Mouse (Mus musculus) gastrocnemius, adult 8-10 months (tissue): ENCODE data around the gene Mdga1. TPM values are rescaled to one million over a fixed set of nuclear protein-coding genes. Genes with fewer than 3 reads are reported as not detected.
A peak's percentile ranks its signal among the peaks of the same experiment; 100 is the strongest.
"Not testable (repeated sequence)": the region's sequence is repeated elsewhere in the genome, so short reads cannot be mapped to it uniquely, and the experiment has no call there.

Experiments used
- DNase-seq, 2 experiments: peaks; one replicate each; pipeline ENCODE4 v3.0.0; 2022; ENCODE audit warnings: low spot score in 2 of 2
- total RNA-seq, 4 experiments: library from RNA; stranded (reverse); gene quantifications; 2 replicates each; pipeline ENCODE4 v1.2.4; 2022

Gene Mdga1
- total RNA-seq, 4 experiments from 2014 or later = 12.1 to 28.3 (median 24.5) TPM

DNA sequence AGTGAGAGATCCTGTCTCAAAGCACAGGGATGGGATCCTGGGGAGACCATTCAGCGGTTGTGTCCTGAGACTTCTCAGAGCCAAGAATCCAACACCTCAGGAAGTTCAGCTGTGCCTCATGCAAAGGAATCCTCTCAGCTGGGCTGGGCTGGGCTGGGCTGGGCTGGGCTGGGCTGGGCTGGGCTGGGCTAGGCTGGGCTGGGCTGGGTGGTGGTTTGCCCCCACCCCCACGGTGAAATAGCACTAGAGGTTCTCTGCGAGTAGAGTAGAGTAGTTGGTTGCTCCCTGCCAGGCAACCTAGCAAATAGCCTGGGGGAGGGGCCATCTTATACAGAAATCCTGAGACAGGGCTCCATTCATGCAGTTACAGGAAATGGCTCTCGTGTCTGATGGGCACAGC lies 156.6 kb downstream of the Mdga1 start:
- no peak for DNase-seq

GRCm38 (mm10) chr17:29803545-29803944 lies 166.3 kb downstream of the Mdga1 start:
- no peak for DNase-seq

GRCm38 (mm10) chr17:29801358-29801757 lies 168.5 kb downstream of the Mdga1 start:
- DNase-seq = peak; percentile 43 to 53

GRCm38 (mm10) chr17:29800096-29800455 lies 169.8 kb downstream of the Mdga1 start:
- DNase-seq = no peak

GRCm38 (mm10) chr17:29799398-29800095 lies 170.3 kb downstream of the Mdga1 start:
- peak in 1 of 2 experiments; percentile 36 for DNase-seq

DNA sequence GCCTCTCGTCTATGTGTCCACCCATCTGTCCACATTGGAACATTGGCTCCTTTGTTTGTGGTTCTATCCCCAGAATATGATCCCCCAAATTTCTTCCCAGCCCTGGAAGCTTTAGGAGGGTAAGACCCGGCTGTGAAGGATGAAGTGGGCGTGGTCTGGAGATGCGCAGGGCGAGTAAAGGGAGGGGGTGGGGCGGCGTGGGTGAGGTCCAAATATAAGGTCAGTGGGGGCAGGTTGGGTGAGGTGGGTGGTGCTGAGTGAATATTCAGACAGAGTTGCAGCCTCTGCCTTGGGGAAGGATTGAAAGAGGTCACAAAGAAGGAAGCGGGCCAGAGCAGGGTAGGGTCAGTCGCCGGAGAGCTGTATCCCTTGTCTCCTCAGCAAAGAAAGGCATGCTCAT lies 171.7 kb downstream of the Mdga1 start:
- DNase-seq = no peak

DNA sequence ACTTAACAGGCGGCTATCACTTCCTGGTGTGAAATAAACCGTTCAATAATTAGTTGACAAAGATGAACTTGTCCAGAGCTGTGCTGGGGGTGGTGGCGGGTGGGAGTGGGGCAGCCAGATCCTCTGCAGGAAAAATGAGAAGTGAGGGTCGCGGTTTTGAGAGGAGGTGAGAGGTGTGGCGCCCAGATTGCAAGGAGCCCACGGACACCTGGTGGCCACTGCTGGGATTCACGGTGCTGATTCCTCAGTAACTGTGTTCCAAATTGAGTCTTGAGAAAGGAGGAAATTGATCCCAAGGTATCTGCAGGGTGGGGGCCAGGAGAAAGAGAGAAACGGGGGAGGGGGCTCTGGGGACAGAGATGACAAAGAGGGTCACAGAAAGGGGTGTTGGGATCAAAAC lies 173.1 kb downstream of the Mdga1 start:
- DNase-seq = no peak

GRCm38 (mm10) chr17:29796086-29796485 lies 173.8 kb downstream of the Mdga1 start:
- peak in 1 of 2 experiments; percentile 45 for DNase-seq

DNA sequence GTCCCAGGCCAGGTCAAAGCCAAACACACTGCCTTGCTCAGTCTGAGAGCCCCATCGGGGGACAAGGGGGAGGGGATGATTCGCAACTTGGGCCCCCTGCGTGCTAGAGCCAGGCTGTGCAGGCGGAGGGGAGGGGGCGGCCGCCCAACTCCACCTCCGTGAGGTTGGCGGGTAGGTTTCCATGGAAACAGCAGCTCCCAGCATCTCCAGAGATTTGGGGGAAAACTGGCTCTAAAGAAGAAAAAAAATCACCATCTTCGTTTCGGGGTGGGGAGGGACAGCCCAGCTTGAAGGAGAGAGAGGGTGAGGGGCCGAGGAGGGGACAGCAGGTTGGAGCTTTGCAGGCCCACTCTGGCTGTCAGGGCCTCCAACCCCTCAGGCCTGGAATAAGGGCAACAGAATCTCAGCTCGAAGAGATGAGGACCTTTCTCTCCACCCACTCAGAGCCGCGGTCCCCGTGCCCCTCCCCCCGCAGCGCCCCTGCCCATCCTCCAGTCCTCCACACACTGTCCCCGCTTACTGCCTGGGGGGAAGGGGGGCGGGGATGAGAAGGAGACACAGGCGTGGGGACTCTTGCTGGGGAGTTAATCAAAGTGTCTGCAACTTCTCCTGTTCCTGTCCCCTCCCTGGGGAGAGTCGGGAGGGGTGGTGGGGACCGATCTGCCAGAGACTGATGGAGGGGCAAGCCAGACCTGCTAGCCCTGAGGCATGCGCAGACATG lies 174.7 kb downstream of the Mdga1 start:
- no peak for DNase-seq

DNA sequence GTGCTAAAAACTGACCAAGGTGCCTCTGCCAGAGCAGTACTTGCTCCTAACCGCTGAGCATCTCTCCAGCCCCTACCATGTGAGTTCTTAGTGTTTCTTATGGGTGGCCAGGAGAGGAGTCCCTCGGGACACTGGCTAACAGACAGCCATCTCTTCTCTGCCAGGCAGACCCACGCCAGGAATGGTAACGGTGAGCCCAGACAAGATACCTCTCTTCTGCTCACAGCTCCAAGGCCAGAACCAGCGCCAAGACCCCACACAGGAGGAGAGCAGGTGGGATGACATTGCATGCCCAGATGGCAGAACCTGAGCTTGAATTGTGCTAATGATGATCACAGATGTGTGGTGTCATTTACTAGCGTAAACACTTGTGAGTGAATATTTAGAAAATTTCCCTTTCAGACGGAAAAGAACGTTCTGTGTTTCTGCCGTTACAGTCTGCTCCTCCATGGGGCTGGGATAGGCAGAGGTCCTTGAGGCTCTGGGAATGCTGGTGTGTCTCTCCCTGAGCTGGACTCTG lies 178.3 kb downstream of the Mdga1 start:
- no peak for DNase-seq

GRCm38 (mm10) chr17:29790231-29790740 lies 179.6 kb downstream of the Mdga1 start:
- DNase-seq = no peak

- DNase-seq = no peak
Measured at GRCm38 (mm10) chr17:29789715-29790114, 180.2 kb downstream of the Mdga1 start.

GRCm38 (mm10) chr17:29788573-29788972 lies 181.3 kb downstream of the Mdga1 start:
- DNase-seq = no peak

DNA sequence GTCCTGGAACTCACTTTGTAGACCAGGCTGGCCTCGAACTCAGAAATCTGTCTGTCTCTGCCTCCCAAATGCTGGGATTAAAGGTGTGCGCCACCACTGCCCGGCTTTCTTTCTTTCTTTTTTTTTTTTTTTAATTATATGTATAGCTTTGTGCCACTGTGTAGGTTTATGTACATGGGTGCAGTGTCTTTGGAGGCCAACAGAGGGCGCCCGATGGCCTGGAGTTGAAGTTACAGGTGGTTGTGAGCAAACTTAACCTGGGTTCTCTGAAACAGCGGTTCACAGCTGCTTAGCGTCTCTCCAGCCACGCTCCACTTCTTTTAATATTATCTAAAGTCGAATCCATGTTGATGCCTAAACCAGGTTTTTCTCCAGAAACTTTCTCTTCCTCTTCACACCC lies 185.1 kb downstream of the Mdga1 start:
- no peak for DNase-seq

DNA sequence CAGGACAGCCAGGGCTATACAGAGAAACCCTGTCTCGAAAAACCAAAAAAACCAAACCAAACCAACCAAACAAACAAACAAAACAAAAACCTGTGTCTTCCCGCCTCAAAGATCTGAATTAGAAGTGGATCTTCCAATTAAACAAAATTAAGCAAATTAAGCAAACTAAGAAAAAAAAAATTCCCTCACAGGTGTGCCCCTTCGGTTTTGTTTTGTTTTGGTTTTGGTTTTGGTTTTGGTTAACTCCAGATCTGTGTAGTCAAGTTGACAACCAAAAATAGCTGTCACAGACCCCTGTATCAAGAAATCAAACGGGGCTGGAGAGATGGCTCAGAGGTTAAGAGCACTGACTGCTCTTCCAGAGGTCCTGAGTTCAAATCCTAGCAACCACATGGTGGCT lies 188.4 kb downstream of the Mdga1 start:
- DNase-seq = not testable (repeated sequence)

- no peak for DNase-seq
Measured at GRCm38 (mm10) chr17:29778021-29778420, 191.9 kb downstream of the Mdga1 start.

Other genes starting within 250 kb of the Mdga1 start
- gene Zfand3, start 34.6 kb upstream of the Mdga1 start, total RNA-seq = 100 to 1,000 TPM; 209 to 234 (median 219) TPM